Mouse (Mus musculus): Measurements from ENCODE around the gene Slc12a7. TPM values are rescaled to one million over a fixed set of nuclear protein-coding genes. Genes with fewer than 3 reads are reported as not detected.
A peak's percentile ranks its signal among the peaks of the same experiment; 100 is the strongest.

The Slc12a7 gene
- polyA plus RNA-seq, 1 experiment from 2014 or later: 9.2 TPM

DNA sequence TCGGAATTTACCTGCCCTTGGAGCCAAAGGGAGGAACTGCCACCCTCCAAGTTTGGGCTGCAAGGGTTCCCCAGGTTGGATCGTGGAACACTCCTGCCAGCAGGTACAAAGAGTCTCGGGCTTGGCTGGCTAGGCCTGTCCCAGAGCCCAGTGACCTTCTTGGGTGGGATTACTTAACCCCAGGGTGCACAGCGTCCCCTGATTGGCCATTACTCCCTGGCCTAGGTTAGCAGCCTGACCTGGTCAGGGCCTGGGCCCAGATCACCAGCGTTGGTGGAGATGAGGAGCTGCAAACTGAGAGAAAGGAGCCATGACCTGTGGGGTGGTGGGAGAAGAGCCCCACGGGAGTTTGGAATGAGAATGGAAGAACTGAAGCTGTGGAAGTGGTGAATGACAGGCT is 30.0 kb downstream of the Slc12a7 start:
- peak overlapping the region; percentile 64; the same call in 1 of the 2 replicates for H3K4me3 ChIP-seq (replicated peaks)
- no peaks in the 10 kb centered on the region for H3K27me3 ChIP-seq
- peak; percentile 20 for ATAC-seq (ENCODE audit: insufficient read depth)
- no peak overlapping the region for H3K9ac ChIP-seq
- WGBS (ENCODE audit: insufficient replicate concordance): 43% methylated on average over 6 of the region's 6 CpGs
- H3K9me3 ChIP-seq (replicated peaks): no peaks in the 10 kb centered on the region
- H3K4me1 ChIP-seq (replicated peaks): peaks cover 43% of the 10 kb centered on the region
- no peaks in the 10 kb centered on the region for H3K36me3 ChIP-seq (replicated peaks)
- H3K27ac ChIP-seq (replicated peaks): peak overlapping the region; percentile 64
- peak overlapping the region; percentile 92 for H3K4me2 ChIP-seq

- peak; percentile 83 for ATAC-seq (ENCODE audit: insufficient read depth)
- Histone ChIP-seq H3K27me3 (no peaks in the 10 kb centered on the region), H3K27ac (replicated peaks) (peak overlapping the region; percentile 64), H3K36me3 (replicated peaks) (no peaks in the 10 kb centered on the region), H3K4me1 (replicated peaks) (peaks cover 50% of the 10 kb centered on the region), H3K9ac (peak overlapping the region; percentile 58), H3K9me3 (replicated peaks) (no peaks in the 10 kb centered on the region), H3K4me2 (peak overlapping the region; percentile 92), H3K4me3 (replicated peaks) (peak overlapping the region; percentile 64)
- under 1% methylated on average over 70 of the region's 70 CpGs for WGBS (ENCODE audit: insufficient replicate concordance)
Observed at GRCm38 (mm10) chr13:73763439-73764255, 30.8 kb downstream of the Slc12a7 start.

DNA sequence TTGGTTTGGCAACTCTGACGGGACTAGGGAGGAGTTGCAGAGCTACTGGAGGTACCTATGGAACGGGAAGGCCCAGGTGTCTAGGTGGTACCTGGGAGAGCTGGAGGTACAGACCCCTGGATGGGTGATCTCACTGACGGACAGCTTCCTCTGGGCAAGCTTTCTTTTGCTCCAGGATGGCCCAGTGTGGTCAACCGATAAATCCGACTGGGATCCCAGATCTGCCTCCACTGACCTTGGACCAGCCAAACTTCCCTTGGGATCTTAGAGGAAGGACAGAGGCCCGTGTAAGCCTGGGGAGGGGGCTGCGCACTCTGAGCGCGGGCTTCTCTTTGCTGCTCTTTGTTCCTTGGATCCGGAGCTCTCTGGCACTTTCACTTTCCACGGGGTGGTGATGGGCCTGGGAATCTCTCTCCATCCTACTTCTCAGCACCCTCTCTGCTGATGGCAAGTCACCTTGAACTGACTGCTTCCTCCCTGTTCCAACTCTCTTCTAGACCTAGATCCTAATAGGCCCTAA is 31.4 kb downstream of the Slc12a7 start:
- no peaks in the 10 kb centered on the region for H3K36me3 ChIP-seq (replicated peaks)
- ATAC-seq (ENCODE audit: insufficient read depth): no peak
- WGBS (ENCODE audit: insufficient replicate concordance): 9% methylated on average over 11 of the region's 11 CpGs
- no peaks in the 10 kb centered on the region for H3K9me3 ChIP-seq (replicated peaks)
- peak overlapping the region; percentile 64 for H3K4me3 ChIP-seq (replicated peaks)
- no peaks in the 10 kb centered on the region for H3K27me3 ChIP-seq
- H3K27ac ChIP-seq (replicated peaks): peak overlapping the region; percentile 45
- H3K4me1 ChIP-seq (replicated peaks): peaks cover 57% of the 10 kb centered on the region
- H3K9ac ChIP-seq: peak overlapping the region; percentile 58
- H3K4me2 ChIP-seq: peak overlapping the region; percentile 92

GRCm38 (mm10) chr13:73765393-73765792 is 32.5 kb downstream of the Slc12a7 start:
- no peak overlapping the region for H3K27ac ChIP-seq (replicated peaks)
- ATAC-seq (ENCODE audit: insufficient read depth): no peak
- whole genome bisulfite sequencing (ENCODE audit: insufficient replicate concordance): 51% methylated on average over 4 of the region's 4 CpGs
- no peaks in the 10 kb centered on the region for H3K27me3 ChIP-seq
- peaks cover 59% of the 10 kb centered on the region for H3K4me1 ChIP-seq (replicated peaks)
- peak overlapping the region; percentile 64; the same call in 1 of the 2 replicates for H3K4me3 ChIP-seq (replicated peaks)
- no peaks in the 10 kb centered on the region for H3K36me3 ChIP-seq (replicated peaks)
- H3K4me2 ChIP-seq: peak overlapping the region; percentile 92
- H3K9me3 ChIP-seq (replicated peaks): no peaks in the 10 kb centered on the region
- H3K9ac ChIP-seq: no peak overlapping the region

- Histone ChIP-seq H3K4me3 (replicated peaks) (no peak overlapping the region), H3K36me3 (replicated peaks) (no peaks in the 10 kb centered on the region), H3K27me3 (no peaks in the 10 kb centered on the region), H3K9ac (no peak overlapping the region), H3K4me2 (peak overlapping the region; percentile 13; the same call in 1 of the 2 replicates), H3K9me3 (replicated peaks) (no peaks in the 10 kb centered on the region), H3K27ac (replicated peaks) (no peak overlapping the region), H3K4me1 (replicated peaks) (peaks cover 69% of the 10 kb centered on the region)
- no peak for ATAC-seq (ENCODE audit: insufficient read depth)
- WGBS (ENCODE audit: insufficient replicate concordance): 49% methylated on average over 8 of the region's 8 CpGs
Observed at GRCm38 (mm10) chr13:73767224-73767623, 34.3 kb downstream of the Slc12a7 start.

DNA sequence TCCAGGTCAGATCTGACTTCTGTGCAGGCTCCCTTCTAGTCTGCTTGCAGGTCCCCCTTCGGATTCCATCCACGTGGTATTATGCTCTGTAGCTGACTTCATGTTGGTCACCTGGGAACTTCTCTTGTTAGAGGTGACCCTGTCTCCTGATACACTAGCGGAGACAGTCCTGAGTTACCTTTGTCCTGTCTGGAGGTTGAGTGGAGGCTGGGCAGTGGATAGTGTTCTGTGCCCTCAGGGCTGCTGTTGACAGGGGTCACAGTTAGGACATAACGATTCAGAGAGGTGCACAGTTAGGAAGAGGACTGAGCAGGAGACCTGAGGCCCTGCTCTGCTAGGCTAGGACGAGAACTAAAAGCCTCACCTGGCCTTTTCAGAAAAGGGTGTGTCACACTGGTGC is 34.9 kb downstream of the Slc12a7 start:
- no peak overlapping the region for H3K4me3 ChIP-seq (replicated peaks)
- H3K4me2 ChIP-seq: peak overlapping the region; percentile 13
- no peak for ATAC-seq (ENCODE audit: insufficient read depth)
- H3K4me1 ChIP-seq (replicated peaks): peaks cover 72% of the 10 kb centered on the region
- H3K36me3 ChIP-seq (replicated peaks): no peaks in the 10 kb centered on the region
- peak overlapping the region; percentile 29; the same call in 1 of the 2 replicates for H3K27ac ChIP-seq (replicated peaks)
- no peaks in the 10 kb centered on the region for H3K27me3 ChIP-seq
- no peak overlapping the region for H3K9ac ChIP-seq
- WGBS (ENCODE audit: insufficient replicate concordance): 65% methylated on average over 5 of the region's 5 CpGs
- no peaks in the 10 kb centered on the region for H3K9me3 ChIP-seq (replicated peaks)

DNA sequence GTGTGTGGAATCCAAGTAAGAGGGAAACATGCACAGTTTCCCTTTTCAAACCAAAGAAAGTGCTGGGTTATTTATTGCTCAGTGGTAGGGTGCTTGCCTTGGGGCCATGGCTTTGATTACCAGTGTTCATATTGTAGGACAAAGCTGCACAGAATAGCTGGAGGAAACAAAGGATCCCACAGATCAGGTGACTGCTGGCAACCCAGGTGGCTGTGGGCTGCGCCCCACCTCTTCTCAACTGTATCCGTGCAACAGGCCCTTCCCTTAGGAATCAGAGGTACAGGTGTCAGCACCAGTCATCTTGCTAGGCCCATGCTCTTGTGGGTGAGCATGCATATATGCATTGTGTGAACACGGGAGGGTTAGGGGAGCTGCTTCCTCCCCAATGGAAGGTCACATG is 35.4 kb downstream of the Slc12a7 start:
- Histone ChIP-seq H3K36me3 (replicated peaks) (no peaks in the 10 kb centered on the region), H3K27me3 (no peaks in the 10 kb centered on the region), H3K9ac (no peak overlapping the region), H3K27ac (replicated peaks) (0 out of 2 replicates have a peak overlapping the region, but pooled peaks have one; percentile 29), H3K4me1 (replicated peaks) (peaks cover 69% of the 10 kb centered on the region), H3K4me3 (replicated peaks) (no peak overlapping the region), H3K9me3 (replicated peaks) (no peaks in the 10 kb centered on the region), H3K4me2 (peak overlapping the region; percentile 13; the same call in 1 of the 2 replicates)
- no peak for ATAC-seq (ENCODE audit: insufficient read depth)
- whole genome bisulfite sequencing (ENCODE audit: insufficient replicate concordance): 64% methylated on average over 3 of the region's 3 CpGs

DNA sequence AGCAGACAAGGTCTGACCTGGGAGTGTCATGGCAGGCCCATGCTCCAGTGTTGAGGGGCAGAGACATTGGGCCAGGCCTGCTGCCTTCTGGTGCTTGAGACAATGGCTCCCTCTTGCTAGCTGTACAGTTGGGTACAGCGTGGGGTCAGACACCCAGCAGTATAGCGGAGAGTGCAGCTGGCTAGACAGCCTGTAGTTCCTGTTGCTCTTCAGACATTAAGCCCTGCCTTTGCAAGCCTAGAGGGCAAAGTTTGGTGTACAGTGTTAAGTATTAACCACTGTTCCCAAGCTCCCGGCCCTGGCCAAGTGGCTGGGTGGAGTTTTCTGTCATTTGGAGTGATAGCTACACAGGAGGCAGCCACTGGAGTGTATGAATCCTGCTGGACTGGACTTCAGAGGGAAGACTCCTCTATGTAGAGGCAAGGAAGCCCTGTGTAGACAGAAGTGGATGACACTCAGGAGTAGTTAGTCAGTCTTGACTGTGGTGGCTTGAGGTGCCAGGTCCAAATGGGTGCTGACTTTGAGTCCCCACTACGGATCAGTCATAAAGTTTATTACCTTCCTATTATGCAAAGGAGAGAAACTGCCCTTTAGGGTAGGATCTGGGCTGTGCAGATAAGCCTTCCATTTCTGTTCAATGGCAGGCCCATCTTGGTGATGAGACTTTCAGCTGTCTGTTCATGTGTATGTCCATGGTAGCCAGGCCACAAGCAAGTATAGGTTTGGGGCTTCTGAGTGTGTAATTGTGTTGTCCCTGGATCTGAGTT is 37.2 kb downstream of the Slc12a7 start:
- H3K9ac ChIP-seq: no peak overlapping the region
- no peaks in the 10 kb centered on the region; the same call in 1 of the 2 replicates for H3K36me3 ChIP-seq (replicated peaks)
- no peak overlapping the region for H3K4me3 ChIP-seq (replicated peaks)
- H3K9me3 ChIP-seq (replicated peaks): no peaks in the 10 kb centered on the region
- 45% methylated on average over 4 of the region's 4 CpGs for WGBS (ENCODE audit: insufficient replicate concordance)
- peak overlapping the region; percentile 65 for H3K27ac ChIP-seq (replicated peaks)
- H3K4me2 ChIP-seq: peak overlapping the region; percentile 36
- peaks cover 68% of the 10 kb centered on the region for H3K4me1 ChIP-seq (replicated peaks)
- H3K27me3 ChIP-seq: no peaks in the 10 kb centered on the region
- ATAC-seq (ENCODE audit: insufficient read depth): peak; percentile 69

DNA sequence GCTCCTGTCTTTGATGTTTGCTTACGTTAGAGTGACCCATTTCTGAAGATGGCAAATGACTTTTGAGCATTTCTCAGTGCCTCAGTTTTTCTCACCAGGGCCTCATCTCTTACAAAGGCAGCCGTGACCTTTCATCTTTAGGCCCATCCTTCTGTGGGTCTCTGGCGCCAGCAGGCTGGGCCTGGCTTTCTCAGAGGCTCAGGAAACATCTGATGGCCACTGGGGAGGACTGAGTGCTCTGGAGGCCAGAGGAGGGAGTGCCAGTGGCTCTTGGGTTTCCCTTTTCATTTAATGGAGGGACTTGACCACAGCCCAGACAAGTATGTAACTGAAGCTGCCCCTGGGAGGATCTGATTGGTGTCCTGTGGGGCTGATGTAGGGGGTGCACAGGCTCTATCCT is 38.2 kb downstream of the Slc12a7 start:
- Histone ChIP-seq H3K36me3 (replicated peaks) (no peaks in the 10 kb centered on the region; the same call in 1 of the 2 replicates), H3K27me3 (no peaks in the 10 kb centered on the region), H3K4me3 (replicated peaks) (no peak overlapping the region), H3K9me3 (replicated peaks) (no peaks in the 10 kb centered on the region), H3K27ac (replicated peaks) (0 out of 2 replicates have a peak overlapping the region, but pooled peaks have one; percentile 65), H3K9ac (no peak overlapping the region), H3K4me1 (replicated peaks) (peaks cover 61% of the 10 kb centered on the region), H3K4me2 (no peak overlapping the region)
- no peak for ATAC-seq (ENCODE audit: insufficient read depth)
- WGBS (ENCODE audit: insufficient replicate concordance): 46% methylated on average over 3 of the region's 3 CpGs

- Histone ChIP-seq H3K4me3 (replicated peaks) (no peak overlapping the region), H3K4me1 (replicated peaks) (peaks cover 54% of the 10 kb centered on the region), H3K4me2 (no peak overlapping the region), H3K9me3 (replicated peaks) (no peaks in the 10 kb centered on the region), H3K27me3 (no peaks in the 10 kb centered on the region), H3K27ac (replicated peaks) (peak overlapping the region; percentile 39; the same call in 1 of the 2 replicates), H3K9ac (no peak overlapping the region), H3K36me3 (replicated peaks) (no peaks in the 10 kb centered on the region; the same call in 1 of the 2 replicates)
- ATAC-seq (ENCODE audit: insufficient read depth): no peak
- WGBS (ENCODE audit: insufficient replicate concordance): 23% methylated on average over 2 of the region's 2 CpGs
Observed at GRCm38 (mm10) chr13:73772655-73773054, 39.8 kb downstream of the Slc12a7 start.

Measured in liver, embryonic 15.5 days (tissue).